Mouse (Mus musculus) forelimb bud, embryonic 11.5 days (tissue): ENCODE measurements at regions not wholly inside any gene's neighbourhood (a gene's known extent, or its start where the extent isn't known, plus 50 kb on each side); places are given as distances from the start of the nearest gene placed in this dataset.

Experiments used
- DNase-seq: peaks from one replicate; pipeline ENCODE4 v3.0.0-alpha.2; 2012; ENCODE audit warnings: low read depth, low spot score

DNA sequence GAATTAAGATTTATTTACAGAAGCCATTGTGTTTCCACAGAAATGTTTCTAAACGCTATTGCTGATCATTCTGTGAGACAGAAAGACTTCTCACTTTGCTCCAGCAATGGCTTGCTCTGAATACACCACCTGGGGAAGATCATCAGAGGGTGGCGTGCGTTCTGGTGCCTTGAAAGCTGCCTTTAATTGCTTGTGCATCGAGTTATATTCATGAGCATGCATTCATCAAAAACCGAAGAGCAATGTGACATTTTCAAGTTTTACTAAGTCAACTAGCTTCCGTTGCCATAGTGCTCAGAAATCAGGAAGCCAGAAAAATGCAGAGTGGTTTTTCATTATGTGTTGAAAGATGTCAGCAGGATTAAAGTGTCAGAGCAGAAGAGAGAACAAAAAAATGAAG, 85.0 kb upstream of the Pcdh18 start:
- DNase-seq = no peak

DNA sequence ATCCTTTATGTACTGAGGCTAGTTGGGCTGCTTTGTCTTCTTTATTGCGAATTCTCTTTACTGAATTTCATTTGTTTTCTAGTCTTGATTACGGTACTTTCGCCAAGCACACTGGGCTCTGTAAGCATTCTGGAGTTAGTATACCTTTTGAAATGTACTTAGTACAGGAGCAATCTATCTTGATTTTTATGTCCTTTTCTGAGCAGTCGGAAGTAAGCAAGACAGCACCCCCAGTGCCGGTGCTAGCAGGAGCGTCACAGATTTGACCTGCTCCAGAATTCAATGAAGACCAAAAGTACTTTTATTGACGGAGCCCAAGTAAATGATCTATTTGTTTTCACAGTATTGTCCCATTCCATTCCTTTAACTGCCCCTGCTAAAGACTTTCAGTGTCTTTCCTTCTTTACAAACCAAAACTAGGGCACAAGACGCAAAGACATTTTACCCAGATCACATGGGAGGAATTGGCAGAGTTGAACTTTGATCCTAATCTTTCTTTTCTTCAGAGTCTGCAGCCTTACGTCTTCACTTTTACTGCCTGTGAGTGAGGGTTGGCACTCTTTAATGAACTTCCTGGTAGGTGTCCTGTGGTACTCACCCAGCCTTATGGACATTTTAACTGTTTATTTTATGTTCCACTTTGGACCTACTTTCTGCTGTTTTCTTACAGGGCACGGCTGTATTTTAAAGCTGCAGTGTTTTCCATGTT, 83.5 kb upstream of the Pcdh18 start:
- DNase-seq = peak; percentile 29

DNA sequence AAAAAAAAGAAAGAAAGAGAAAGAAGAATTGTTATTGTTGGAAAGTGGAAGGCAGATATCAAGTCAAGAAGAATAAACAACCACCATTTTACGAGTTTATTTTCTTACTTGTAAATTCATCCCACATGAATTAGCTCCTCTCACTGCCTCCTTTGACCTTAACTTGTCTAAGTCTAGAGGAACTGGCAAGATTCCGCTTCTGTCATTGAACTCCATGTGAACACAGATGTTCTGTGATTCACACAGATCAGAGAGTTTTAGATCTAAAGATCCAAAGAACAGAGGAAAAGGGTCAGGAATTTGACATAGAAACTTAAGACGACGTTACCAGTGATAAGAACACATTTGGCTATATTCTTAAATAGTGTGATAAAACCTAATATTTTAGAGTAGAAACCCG, 57.3 kb upstream of the Pcdh18 start:
- DNase-seq = no peak

DNA sequence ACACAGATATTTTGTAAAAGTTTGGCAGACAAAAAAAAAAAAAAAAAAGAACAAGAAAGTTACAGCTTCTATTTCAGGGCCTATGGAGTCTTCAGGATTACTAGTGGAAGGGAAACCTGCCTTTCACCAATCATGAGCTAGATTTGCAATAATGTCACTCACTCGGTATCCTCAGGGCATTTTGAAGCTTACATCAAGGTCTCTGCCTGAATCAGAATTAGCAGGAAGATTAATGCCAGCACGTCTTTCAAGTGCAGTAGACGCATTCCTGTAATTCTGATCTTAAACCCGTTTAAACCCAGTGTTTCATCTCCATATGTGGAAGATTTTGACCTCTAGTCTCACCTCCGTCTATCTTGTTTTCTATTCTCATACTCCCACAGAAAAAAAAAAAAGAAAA, 50.6 kb upstream of the Pcdh18 start:
- peak; percentile 44 for DNase-seq

DNA sequence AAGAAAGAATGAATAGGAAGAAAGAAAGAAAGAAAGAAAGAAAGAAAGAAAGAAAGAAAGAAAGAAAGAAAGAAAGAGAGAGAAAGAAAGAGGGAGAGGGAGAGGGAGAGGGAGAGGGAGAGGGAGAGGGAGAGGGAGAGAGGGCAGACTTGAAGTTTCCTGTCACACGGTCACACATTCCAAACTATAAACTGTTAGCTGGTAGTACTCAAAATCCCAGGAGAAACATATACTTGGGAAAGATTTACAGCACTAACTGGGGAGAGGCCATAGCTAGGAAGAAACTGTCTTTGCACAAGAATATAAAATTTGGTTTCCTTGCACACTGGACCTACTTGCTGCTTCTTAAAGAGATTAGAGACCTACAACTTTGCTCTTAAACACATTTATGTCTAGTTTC, 50.2 kb upstream of the Pcdh18 start:
- DNase-seq = peak; percentile 35
